Mouse (Mus musculus): Measurements from ENCODE around the gene Mcm7. TPM values are rescaled to one million over a fixed set of nuclear protein-coding genes. Genes with fewer than 3 reads are reported as not detected.

The Mcm7 gene
- total RNA-seq, 2 experiments from 2014 or later, result 20.2 to 27.7 TPM

DNA sequence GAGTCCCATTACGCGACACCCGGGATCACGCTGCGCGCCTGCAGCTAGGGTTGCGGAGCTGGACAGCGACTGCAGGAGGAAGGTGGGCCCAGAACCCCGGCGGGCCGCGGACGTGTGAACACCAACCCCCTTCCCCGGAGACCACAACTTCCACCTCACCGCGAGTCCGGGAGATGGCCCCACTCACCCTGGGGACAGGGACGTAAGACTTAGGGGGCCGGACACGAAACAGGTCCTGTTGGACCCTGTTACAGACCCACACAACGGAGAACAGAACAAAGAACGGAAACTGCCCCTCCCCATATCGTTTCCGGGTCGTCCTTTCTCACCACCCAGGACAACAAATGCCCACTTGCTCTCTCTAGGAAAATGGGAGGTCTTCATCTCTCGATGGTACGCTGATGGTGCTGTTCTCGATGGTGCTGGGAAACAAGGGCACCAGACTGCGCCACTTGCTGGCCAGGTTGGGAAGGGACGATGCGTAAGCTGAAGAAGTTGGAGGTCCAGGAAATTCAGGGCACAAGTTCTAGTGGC is 16.7 kb downstream of the Mcm7 start, which contains the start of gene Zfp113:
Gene Zfp113, minus strand, starts transcription at position 302 of the 534 bp plus-strand sequence.
- peak; percentile 69 for DNase-seq

DNA sequence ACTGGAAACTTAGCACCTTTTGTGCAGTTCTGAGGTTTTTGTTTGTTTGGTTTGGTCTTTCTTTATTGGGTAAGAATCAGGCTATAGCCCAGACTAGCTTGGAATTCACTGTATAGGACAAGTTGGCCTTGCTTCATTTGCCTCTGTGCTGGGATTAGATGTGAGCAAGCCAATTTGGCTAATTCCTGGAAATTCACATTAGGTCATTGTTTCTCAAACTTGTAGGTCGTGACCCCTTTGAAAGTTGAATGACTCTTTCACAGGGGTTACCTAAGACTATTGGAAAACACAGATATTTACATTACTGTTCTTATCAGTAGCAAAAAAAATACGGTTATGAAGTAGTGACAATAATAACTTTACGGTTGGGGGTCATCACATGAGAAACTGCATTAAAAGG is 17.8 kb downstream of the Mcm7 start:
- DNase-seq, result no peak

DNA sequence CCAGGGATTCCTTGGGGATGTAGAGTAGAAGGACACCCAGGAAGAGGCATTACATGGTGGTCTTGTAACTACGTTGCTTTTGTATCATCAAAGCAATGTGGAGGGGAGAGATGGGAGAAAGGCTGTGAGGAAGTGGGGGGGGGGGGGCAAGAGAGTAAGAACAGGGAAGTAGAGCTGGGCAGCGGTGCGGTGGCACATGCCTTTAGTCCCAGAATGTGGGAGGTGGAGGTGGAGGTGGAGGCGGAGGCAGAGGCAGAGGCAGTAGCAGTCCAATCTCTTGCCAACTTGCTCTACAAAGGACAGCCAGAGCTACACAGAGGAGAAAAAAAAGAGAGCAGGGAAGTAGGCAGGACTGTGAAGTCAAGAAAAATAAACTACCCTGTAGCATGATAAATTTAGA is 33.6 kb downstream of the Mcm7 start:
- no peak for DNase-seq

DNA sequence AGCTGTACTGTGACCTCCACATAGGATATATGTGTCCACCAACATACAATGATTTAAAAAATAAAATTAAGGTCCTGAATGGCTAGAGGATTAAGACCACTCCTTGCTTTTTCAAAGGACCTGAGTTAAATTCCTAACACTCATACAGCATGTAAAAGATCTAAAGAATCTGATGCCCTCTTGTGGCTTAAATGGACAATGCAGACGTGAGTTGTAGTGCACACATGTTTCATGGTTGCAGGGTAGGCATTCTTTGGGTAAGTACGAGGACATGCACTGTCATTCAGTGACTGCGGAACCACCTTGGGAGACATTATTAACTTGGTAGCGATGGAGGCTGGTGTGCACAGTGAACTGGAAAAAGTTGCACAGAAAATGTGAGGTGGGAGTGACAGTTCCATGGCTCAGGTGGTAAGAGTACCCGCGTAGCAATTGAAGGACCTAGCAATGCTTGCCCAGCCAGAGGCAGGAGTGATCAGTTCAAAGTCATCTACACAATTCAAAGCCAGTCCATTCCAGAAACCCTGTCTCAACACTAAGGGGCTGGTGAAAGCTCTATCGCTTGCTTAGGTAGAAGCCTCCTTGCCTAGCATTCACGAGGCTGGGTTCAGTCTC is 34.2 kb downstream of the Mcm7 start:
- no peak for DNase-seq

DNA sequence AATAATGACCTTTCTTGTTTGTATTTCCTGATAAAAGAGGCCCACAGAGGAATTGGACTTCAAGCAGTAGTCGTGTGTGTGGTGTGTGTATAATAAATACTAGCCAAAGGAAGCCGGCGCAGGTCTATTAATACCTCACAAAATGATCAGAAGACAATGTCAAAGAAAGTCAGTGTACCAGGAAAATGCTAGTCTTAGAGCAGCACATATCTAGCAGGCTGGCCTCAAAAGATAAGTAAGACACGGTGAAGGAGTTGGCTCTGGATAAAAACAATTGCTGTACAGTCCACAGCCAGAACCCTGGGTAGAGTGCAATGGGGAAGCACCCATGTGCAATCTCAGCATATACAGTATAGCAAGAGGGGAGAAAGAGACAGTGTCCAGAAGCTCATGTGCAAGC is 35.0 kb downstream of the Mcm7 start:
- no peak for DNase-seq

DNA sequence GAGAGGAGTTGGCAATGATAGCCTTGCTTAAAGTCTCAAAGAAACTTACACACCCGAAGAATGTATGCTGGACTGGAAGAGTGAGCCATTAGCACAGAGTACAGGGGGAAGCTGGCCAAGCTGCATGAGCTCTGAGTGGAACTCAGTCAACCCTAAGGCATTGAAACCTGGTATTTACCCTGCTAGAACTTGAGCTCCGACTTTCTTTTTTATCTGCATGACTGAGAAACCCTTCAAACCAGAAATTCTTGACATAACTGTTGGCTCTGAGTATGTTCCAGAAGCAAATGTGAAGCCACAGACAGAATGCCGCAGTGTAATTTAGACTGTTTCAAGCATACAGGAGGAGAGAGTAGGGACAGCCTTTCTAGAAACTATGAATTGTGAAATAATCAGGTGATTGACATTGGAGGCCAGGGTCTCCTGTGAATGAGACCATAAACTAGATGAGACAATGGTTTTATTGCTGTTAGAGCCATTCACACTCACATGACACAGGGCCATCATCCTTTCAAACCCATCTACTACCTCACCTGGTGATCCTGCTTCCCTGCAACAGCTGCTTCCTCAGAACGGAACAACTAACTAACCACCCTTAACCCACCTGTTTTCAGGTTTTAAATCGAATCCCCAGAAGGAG is 39.7 kb downstream of the Mcm7 start:
- no peak for DNase-seq

DNA sequence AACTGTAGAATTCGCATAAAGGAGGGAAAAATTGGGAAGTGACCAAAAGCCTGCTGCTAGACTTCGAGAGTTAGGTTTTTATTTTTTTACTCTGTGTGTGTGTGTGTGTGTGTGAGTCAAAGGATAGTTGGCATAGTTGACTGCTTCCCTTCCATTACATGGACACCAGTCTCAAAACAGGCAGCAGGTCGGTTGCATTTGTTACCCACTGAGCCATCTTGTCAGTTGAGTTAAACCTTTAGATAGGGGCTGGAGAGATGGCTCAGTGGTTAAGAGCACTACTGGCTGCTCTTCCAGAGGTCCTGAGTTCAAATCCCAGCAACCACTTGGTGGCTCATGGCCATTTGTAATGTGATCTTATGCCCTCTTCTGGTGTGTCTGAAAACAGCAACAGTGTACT is 54.2 kb downstream of the Mcm7 start:
- no peak for DNase-seq

DNA sequence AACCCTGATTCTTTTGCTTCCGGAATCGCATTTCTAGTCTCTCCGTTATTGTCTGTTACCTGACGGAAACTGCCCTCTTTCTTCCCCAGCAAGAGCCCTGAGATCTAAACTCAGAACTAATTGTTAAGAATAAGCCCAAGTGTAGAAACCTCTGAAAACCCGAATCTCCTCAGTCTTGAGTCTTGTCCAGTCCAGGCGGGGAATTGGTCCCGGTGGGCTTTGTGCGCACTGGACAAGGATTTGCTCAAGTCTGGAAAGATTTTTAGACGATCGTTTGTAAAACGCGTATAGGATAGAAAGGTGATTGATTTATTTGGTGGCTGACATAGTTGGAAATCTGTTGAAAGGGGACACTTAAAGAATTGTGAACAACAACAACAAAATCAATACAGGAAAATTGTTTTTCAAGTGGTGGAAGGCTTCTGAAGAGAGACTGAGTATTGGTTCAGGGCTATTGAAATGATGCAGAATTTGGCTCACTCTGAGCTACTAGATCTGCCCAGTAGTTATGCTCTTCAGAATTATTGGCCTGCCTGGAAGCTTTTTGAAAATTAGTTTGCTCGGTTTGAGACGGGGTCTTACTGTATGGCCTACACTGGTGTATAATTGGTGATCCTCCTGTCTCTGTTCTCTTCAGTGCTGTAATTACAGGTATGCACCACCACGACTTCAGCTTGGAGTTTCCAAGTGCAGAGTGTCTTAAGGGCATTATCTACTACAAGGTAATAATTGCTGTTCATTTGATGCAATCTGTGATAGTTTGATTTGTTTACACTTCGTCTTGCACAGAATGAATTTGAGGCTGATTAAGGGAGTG is 54.8 kb downstream of the Mcm7 start:
- DNase-seq, result no peak

DNA sequence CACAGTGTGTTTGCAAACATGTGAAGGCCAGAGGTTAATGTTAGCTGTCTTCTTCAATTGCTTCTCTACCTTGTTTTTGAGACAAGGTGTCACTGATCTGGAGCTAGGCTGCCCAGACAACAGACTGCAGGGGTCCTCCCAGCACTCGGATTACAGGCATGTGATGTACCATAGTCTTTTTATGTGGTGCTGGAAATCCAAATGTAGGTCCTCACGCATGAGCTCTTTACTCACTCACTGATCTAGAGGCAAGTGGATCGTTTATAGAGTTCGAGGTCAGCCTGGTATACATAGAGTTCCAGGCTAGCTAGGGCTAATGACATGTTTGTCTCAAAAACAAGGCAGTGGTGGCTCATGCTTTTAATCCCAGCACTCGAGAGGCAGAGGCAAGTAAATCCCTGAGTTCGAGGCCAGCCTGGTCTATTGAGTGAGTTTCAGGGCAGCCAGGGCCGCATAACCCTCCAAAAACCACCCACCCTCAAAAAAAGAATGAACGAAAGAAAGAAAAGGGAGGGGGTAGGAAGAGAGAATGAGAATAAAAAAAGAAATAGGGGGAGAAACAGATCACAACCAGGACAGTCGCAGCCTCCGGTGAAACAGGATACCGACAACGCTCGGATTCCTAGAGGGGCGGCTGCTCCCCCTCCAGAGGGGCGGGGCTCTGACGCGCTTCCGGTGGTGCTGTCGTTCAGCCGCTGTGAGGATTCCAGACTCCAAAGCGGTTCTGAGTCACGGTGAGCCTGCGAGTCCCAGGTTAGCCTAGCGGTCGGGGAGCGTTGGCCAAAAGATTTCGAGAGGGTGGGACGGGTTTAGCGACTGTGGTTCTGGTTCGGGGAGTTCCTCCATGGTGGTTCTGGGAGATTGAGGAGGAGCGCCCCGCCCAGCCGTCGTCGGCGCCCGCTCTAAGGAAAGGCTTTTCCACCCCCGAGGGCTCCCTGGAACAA is 55.7 kb downstream of the Mcm7 start, which contains the start of gene Zscan21:
Gene Zscan21, plus strand, starts transcription at position 649 of the 944 bp plus-strand sequence.
- DNase-seq, result peak; percentile 89

Small RNA genes lying within 50 kb of the gene (microRNA-seq; reads per million reads assigned to microRNA genes)
- gene Mir106b (474 to 569 reads per million in 2 experiments), gene Mir25 (267 to 389 reads per million in 2 experiments), gene Mir93 (1,585 to 1,788 reads per million in 2 experiments)

Other genes with a start within 250 kb of the Mcm7 start
- 1 to 10 TPM; 5.9 to 7.1 TPM for gene Gjc3, start 209.3 kb downstream of the Mcm7 start, total RNA-seq (2021)
- gene Azgp1, start 190.9 kb downstream of the Mcm7 start, total RNA-seq (2021), result under 1 TPM in 1 of 2 experiments, not detected in 1; 0.45 TPM
- gene Smok3a, start 151.2 kb downstream of the Mcm7 start, total RNA-seq (2021), result not detected
- gene Smok3b, start 151.0 kb downstream of the Mcm7 start, total RNA-seq (2021), result not detected
- not detected for gene Smok3c, start 119.2 kb downstream of the Mcm7 start, total RNA-seq (2021)
- 10 to 100 TPM; 14.2 to 16.7 TPM for gene Zkscan1, start 87.3 kb downstream of the Mcm7 start, total RNA-seq (2021)
- 10 to 100 TPM; 12.9 to 14.3 TPM for gene Zscan21, start 55.5 kb downstream of the Mcm7 start, total RNA-seq (2021)
- 1 to 10 TPM; 5.6 to 8.3 TPM for gene Zfp113, start 16.7 kb downstream of the Mcm7 start, total RNA-seq (2021)
- 100 to 1,000 TPM; 117 to 119 TPM for gene Cops6, start 11.4 kb downstream of the Mcm7 start, total RNA-seq (2021)
- 10 to 100 TPM in 1 of 2 experiments, 1 to 10 TPM in 1; 9.9 to 16.0 TPM for gene Ap4m1, start 420 bp downstream of the Mcm7 start, total RNA-seq (2021)
- 10 to 100 TPM; 25.4 to 25.7 TPM for gene Taf6, start 15.0 kb upstream of the Mcm7 start, total RNA-seq (2021)
- 10 to 100 TPM in 1 of 2 experiments, 1 to 10 TPM in 1; 8.9 to 11.8 TPM for gene Cnpy4, start 15.1 kb upstream of the Mcm7 start, total RNA-seq (2021)
- gene Mblac1, start 21.9 kb upstream of the Mcm7 start, total RNA-seq (2021), result 1 to 10 TPM; 2.7 to 3.5 TPM
- 1 to 10 TPM; 1.4 to 1.6 TPM for gene Nxpe5, start 53.5 kb upstream of the Mcm7 start, total RNA-seq (2021)
- 10 to 100 TPM; 61.6 to 69.8 TPM for gene Lamtor4, start 83.1 kb upstream of the Mcm7 start, total RNA-seq (2021)
- gene BC037034, start 91.6 kb upstream of the Mcm7 start, total RNA-seq (2021), result 1 to 10 TPM; 5.3 to 8.1 TPM
- under 1 TPM; 0.38 to 0.86 TPM for gene Gal3st4, start 100.4 kb upstream of the Mcm7 start, total RNA-seq (2021)
- gene Gm43720, start 107.5 kb upstream of the Mcm7 start, total RNA-seq (2021), result under 1 TPM in 1 of 2 experiments, not detected in 1; 0.07 TPM
- gene Gpc2, start 107.6 kb upstream of the Mcm7 start, total RNA-seq (2021), result under 1 TPM; 0.35 to 0.88 TPM
- gene Stag3, start 107.8 kb upstream of the Mcm7 start, total RNA-seq (2021), result under 1 TPM; 0.42 to 0.97 TPM
- gene Pvrig, start 169.5 kb upstream of the Mcm7 start, total RNA-seq (2021), result not detected

All from gastrocnemius, postnatal 10 days (tissue).